Mouse (Mus musculus) MEL (cell line): ENCODE data around the gene Mlxip. TPM values are rescaled to one million over a fixed set of nuclear protein-coding genes. Genes with fewer than 3 reads are reported as not detected.
A peak's percentile ranks its signal among the peaks of the same experiment; 100 is the strongest.

Source experiments
- DNase-seq: peaks from one replicate; pipeline ENCODE4 v3.0.0; 2011; ENCODE audit warnings: low read depth, low spot score
- H3K27ac ChIP-seq: 2 replicates; pipeline ENCODE4 v1.5.1; 2012; ENCODE audit warnings: low read depth, mild to moderate bottlenecking, control low read depth, low read length, moderate library complexity; ENCODE audit not compliant: control insufficient read depth
- H3K27me3 ChIP-seq, 2 experiments: fragments of 150-350 bp in 1 of 2; sonication (generic) in 1 of 2; 2 replicates each; pipeline ENCODE4 v1.6.1; 2012; ENCODE audit warnings: low read length in 2 of 2, mild to moderate bottlenecking in 2 of 2, improper control_type of control experiment in 1 of 2, moderate library complexity in 1 of 2; ENCODE audit not compliant: insufficient read depth in 2 of 2, control insufficient read depth in 1 of 2
- H3K36me3 ChIP-seq, 2 experiments: 2 replicates each; pipeline ENCODE4 v1.6.1; 2012 to 2014; ENCODE audit warnings: low read length in 2 of 2, improper control_type of control experiment in 1 of 2, inconsistent platforms in 1 of 2, mild to moderate bottlenecking in 1 of 2; ENCODE audit not compliant: insufficient read depth in 2 of 2, control insufficient read depth in 1 of 2
- H3K4me1 ChIP-seq, 2 experiments: fragments of 150-350 bp in 1 of 2; sonication (generic) in 1 of 2; 2 replicates each; pipeline ENCODE4 v1.6.1; 2012; ENCODE audit warnings: low read length in 2 of 2, improper control_type of control experiment in 1 of 2, mild to moderate bottlenecking in 1 of 2; ENCODE audit not compliant: insufficient read depth in 2 of 2, control insufficient read depth in 1 of 2
- H3K4me3 ChIP-seq, 2 experiments: fragments of 150-350 bp in 1 of 2; sonication (generic) in 1 of 2; 2 replicates each; pipeline ENCODE4 v1.5.1; 2012; ENCODE audit warnings: low read depth in 2 of 2, low read length in 2 of 2, mild to moderate bottlenecking in 2 of 2, moderate library complexity in 2 of 2, control low read depth in 1 of 2, improper control_type of control experiment in 1 of 2; ENCODE audit not compliant: control insufficient read depth in 1 of 2, insufficient read depth in 1 of 2
- H3K79me2 ChIP-seq: 2 replicates; pipeline ENCODE4 v1.6.1; 2012; ENCODE audit warnings: mild to moderate bottlenecking, low read length, moderate library complexity; ENCODE audit not compliant: control insufficient read depth, poor library complexity, insufficient read depth
- H3K9ac ChIP-seq: 2 replicates; pipeline ENCODE4 v1.6.1; 2012; ENCODE audit warnings: low read depth, mild to moderate bottlenecking, control low read depth, low read length, moderate library complexity; ENCODE audit not compliant: control insufficient read depth, poor library complexity, severe bottlenecking
- H3K9me3 ChIP-seq: fragments of 150-350 bp; sonication (generic); replicated peaks from 2 replicates; pipeline ENCODE4 v1.6.1; 2012; ENCODE audit warnings: mild to moderate bottlenecking, low read length, improper control_type of control experiment, moderate library complexity; ENCODE audit not compliant: insufficient read depth
- E2F4 ChIP-seq: IDR thresholded peaks from 2 replicates; pipeline ENCODE4 v1.6.1; 2011; ENCODE audit warnings: low read depth, low read length, improper control_type of control experiment, borderline replicate concordance
- HCFC1 ChIP-seq: IDR thresholded peaks from 2 replicates; pipeline ENCODE4 v1.6.1; 2012; ENCODE audit warnings: low read depth, mild to moderate bottlenecking, inconsistent platforms, low read length, improper control_type of control experiment, moderate library complexity
- MAZ ChIP-seq: IDR thresholded peaks from 2 replicates; pipeline ENCODE4 v1.6.1; 2012; ENCODE audit warnings: low read depth, mild to moderate bottlenecking, inconsistent platforms, low read length, improper control_type of control experiment
- NRF1 ChIP-seq: IDR thresholded peaks from 2 replicates; pipeline ENCODE4 v1.6.1; 2014; ENCODE audit warnings: low read depth, mild to moderate bottlenecking, inconsistent platforms, low read length, improper control_type of control experiment, moderate library complexity; ENCODE audit not compliant: poor library complexity, insufficient read depth, severe bottlenecking
- POLR2A ChIP-seq, 2 experiments: IDR thresholded peaks; 2 replicates each; pipeline ENCODE4 v1.6.1; 2011 to 2012; ENCODE audit warnings: low read length in 2 of 2, mild to moderate bottlenecking in 2 of 2, control low read depth in 1 of 2, improper control_type of control experiment in 1 of 2, low read depth in 1 of 2, moderate library complexity in 1 of 2; ENCODE audit not compliant: control insufficient read depth in 1 of 2, insufficient read depth in 1 of 2, poor library complexity in 1 of 2
- SIN3A ChIP-seq: IDR thresholded peaks from 2 replicates; pipeline ENCODE4 v1.6.1; 2012; ENCODE audit warnings: low read length, improper control_type of control experiment, inconsistent platforms
- TCF12 ChIP-seq: IDR thresholded peaks from 2 replicates; pipeline ENCODE4 v1.6.1; 2014; ENCODE audit warnings: low read depth, mild to moderate bottlenecking, inconsistent platforms, low read length, improper control_type of control experiment, moderate library complexity
- ZC3H11A ChIP-seq: IDR thresholded peaks from 2 replicates; pipeline ENCODE4 v1.6.1; 2012; ENCODE audit warnings: low read depth, mild to moderate bottlenecking, inconsistent platforms, low read length, improper control_type of control experiment
- ZNF384 ChIP-seq: IDR thresholded peaks from 2 replicates; pipeline ENCODE4 v1.6.1; 2012; ENCODE audit warnings: low read depth, mild to moderate bottlenecking, inconsistent platforms, low read length, improper control_type of control experiment
- polyA plus RNA-seq, 2 experiments: library from polyadenylated mRNA; stranded (reverse) in 1 of 2; unstranded in 1 of 2; fragments of >175 nt in 1 of 2; fragments of >200 nt in 1 of 2; gene quantifications; 2 replicates each; pipeline versions ENCODE4 v1.2.1 to v1.2.4; 2012; ENCODE audit warnings: low replicate concordance in 2 of 2, low read depth in 1 of 2; ENCODE audit not compliant: insufficient read length in 2 of 2, insufficient read depth in 1 of 2, missing spikeins in 1 of 2
- total RNA-seq: library from RNA; depleted of rRNA; stranded (reverse); fragments of 300-350 nt; gene quantifications from 2 replicates; pipeline ENCODE4 v1.2.3, GENCODE M21; 2012; rRNA removed

The Mlxip gene
- total and polyA plus RNA-seq, 3 experiments: 5.2 to 21.9 TPM; not detected in 1

- DNase-seq: peak; percentile 53
- H3K27ac ChIP-seq: peak overlapping the region; percentile 11; the same call in 1 of the 2 replicates
- no peaks in the 10 kb centered on the region for H3K27me3 ChIP-seq
- H3K79me2 ChIP-seq: no peaks in the 10 kb centered on the region
- H3K4me3 ChIP-seq: peak overlapping the region; percentile 60 to 77
- H3K4me1 ChIP-seq: peaks cover 0 to 4% of the 10 kb centered on the region in 2 experiments; a peak in 1 of 4 replicates
- H3K9ac ChIP-seq: peak overlapping the region; percentile 58
- no peaks in the 10 kb centered on the region for H3K9me3 ChIP-seq
- H3K36me3 ChIP-seq: no peaks in the 10 kb centered on the region
- TF ChIP-seq MAZ: peak; percentile 74; the same call in 1 of the 2 replicates
- TF ChIP-seq SIN3A: no peak; the same call in 1 of the 2 replicates
- peak; percentile 42; the same call in 1 of the 2 replicates for TF ChIP-seq ZC3H11A
- TF ChIP-seq ZNF384: no peak
- TF ChIP-seq TCF12: 0 out of 2 replicates have a peak, but pooled peaks have one; percentile 16
- no peak for TF ChIP-seq POLR2A (IDR thresholded peaks at IDR 0.05; ENCODE audit: control insufficient read depth in 1 of 2, insufficient read depth in 1 of 2, low read depth in 1 of 2, low read length in 2 of 2, poor library complexity in 1 of 2)
- TF ChIP-seq NRF1: peak; percentile 73
- peak; percentile 52 for TF ChIP-seq HCFC1
- no peak for TF ChIP-seq E2F4
These were observed 107.4 kb downstream of the Mlxip start for GRCm38 (mm10) chr5:123501973-123502372.

Other genes starting within 250 kb of the Mlxip start
- gene Psmd9, start 225.4 kb upstream of the Mlxip start, total RNA-seq: 28.4 and 32.0 TPM in 2 replicates
- gene Psmd9, start 225.4 kb upstream of the Mlxip start, polyA plus RNA-seq: 10 to 100 TPM in 1 of 2 experiments, not detected in 1; 54.6 TPM
- not detected in 2 replicates for gene Hpd, start 212.1 kb upstream of the Mlxip start, total RNA-seq
- not detected for gene Hpd, start 212.1 kb upstream of the Mlxip start, polyA plus RNA-seq
- 0.82 and 1.4 TPM in 2 replicates for gene Wdr66, start 142.7 kb upstream of the Mlxip start, total RNA-seq
- gene Wdr66, start 142.7 kb upstream of the Mlxip start, polyA plus RNA-seq: 1 to 10 TPM in 1 of 2 experiments, not detected in 1; 3.6 TPM
- gene Bcl7a, start 51.0 kb upstream of the Mlxip start, total RNA-seq: 3.1 and 3.5 TPM in 2 replicates
- gene Bcl7a, start 51.0 kb upstream of the Mlxip start, polyA plus RNA-seq: 10 to 100 TPM in 1 of 2 experiments, not detected in 1; 11.0 TPM
- not detected in 2 replicates for gene Lrrc43, start 94.5 kb downstream of the Mlxip start, total RNA-seq
- not detected for gene Lrrc43, start 94.5 kb downstream of the Mlxip start, polyA plus RNA-seq
- not detected in 2 replicates for gene Il31, start 94.7 kb downstream of the Mlxip start, total RNA-seq
- not detected for gene Il31, start 94.7 kb downstream of the Mlxip start, polyA plus RNA-seq
- 0.23 and 0.39 TPM in 2 replicates for gene B3gnt4, start 115.7 kb downstream of the Mlxip start, total RNA-seq
- under 1 TPM in 1 of 2 experiments, not detected in 1; 0.25 TPM for gene B3gnt4, start 115.7 kb downstream of the Mlxip start, polyA plus RNA-seq
- gene Diablo, start 129.4 kb downstream of the Mlxip start, total RNA-seq: 46.8 and 48.9 TPM in 2 replicates
- gene Diablo, start 129.4 kb downstream of the Mlxip start, polyA plus RNA-seq: 10 to 100 TPM in 1 of 2 experiments, not detected in 1; 70.8 TPM
- 0.54 TPM in 1 of 2 replicates, not detected in the other for gene Gm49027, start 130.7 kb downstream of the Mlxip start, total RNA-seq
- under 1 TPM in 1 of 2 experiments, not detected in 1; 0.53 TPM for gene Gm49027, start 130.7 kb downstream of the Mlxip start, polyA plus RNA-seq
- gene Vps33a, start 178.2 kb downstream of the Mlxip start, total RNA-seq: 20.9 and 21.4 TPM in 2 replicates
- gene Vps33a, start 178.2 kb downstream of the Mlxip start, polyA plus RNA-seq: 10 to 100 TPM in 1 of 2 experiments, not detected in 1; 23.9 TPM